Mouse (Mus musculus) liver (tissue): Measurements from ENCODE around the gene Slc8a3.

Experiments
- DNase-seq: peaks from one replicate; pipeline ENCODE4 v3.0.0-alpha.2; 2020; ENCODE audit warnings: mixed read lengths

Slc8a3 gene

DNA sequence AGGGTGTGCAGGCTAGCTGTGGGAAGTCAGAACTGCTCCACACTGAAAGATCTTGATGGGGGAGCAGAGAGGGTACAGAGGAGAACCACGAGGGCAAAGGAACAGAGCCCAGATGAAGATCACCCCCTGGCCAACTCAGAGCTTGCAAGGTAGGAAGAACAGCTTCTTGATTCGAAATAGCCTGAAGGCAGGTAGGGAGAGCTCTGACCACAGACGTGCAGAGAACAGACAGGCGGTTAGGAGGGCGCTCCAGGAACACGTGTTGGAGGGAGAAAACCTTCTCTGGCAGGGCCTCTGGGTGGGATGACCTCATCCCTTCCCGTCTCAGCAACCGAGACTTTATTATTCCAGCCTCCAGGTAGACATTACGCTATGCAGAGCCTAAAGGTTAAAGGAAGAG, 157.7 kb downstream of the Slc8a3 start:
- DNase-seq, result no peak

GRCm38 (mm10) chr12:81173893-81174292, 159.1 kb downstream of the Slc8a3 start:
- DNase-seq, result no peak

GRCm38 (mm10) chr12:81173011-81173410, 160.0 kb downstream of the Slc8a3 start:
- DNase-seq, result no peak

- no peak for DNase-seq
Measured at GRCm38 (mm10) chr12:81170076-81170475, 162.9 kb downstream of the Slc8a3 start.

- DNase-seq, result no peak
Measured at GRCm38 (mm10) chr12:81168494-81168893, 164.5 kb downstream of the Slc8a3 start.

DNA sequence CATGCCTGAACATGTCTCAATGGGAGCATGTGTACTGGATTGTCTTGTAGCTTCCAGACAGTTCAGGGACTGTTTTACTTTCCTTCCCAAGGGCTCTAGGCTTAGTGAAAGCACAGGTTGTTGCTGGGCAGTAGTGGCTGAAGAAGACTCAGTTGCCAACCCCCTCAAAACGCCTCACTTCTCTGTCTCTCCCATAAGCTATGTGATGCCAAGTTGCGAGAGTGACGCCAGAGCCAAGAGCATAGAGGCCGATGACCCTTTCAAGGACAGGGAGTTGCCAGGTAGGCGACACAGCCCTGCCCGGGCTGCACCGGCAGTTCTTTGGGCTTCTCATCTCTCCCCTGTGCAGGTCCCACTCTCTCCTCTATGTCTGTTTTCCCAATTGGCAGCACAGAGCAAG, 164.9 kb downstream of the Slc8a3 start:
- DNase-seq, result no peak

- DNase-seq, result no peak
Measured at GRCm38 (mm10) chr12:81167142-81167541, 165.8 kb downstream of the Slc8a3 start.

GRCm38 (mm10) chr12:81166615-81167014, 166.4 kb downstream of the Slc8a3 start:
- no peak for DNase-seq

GRCm38 (mm10) chr12:81166092-81166491, 166.9 kb downstream of the Slc8a3 start:
- no peak for DNase-seq

DNA sequence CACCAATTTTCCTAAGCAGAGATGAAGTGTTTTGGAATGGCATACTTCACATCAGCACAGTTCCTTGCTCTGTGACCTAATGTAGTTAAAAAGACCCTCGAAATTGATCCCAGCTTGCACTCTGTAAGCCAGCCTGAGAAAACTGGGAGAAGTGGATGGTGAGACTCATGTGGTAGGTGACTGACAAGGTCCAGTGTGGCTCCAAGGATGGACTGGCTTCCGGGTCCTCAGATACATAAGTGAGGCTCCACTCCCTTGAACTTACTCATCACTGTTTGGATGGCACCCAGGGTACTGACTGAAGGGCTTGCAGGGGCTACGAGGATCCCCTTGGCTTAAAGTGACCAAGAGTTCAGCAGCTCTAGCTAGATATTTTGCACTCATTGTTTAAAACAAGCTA, 169.4 kb downstream of the Slc8a3 start:
- no peak for DNase-seq

DNA sequence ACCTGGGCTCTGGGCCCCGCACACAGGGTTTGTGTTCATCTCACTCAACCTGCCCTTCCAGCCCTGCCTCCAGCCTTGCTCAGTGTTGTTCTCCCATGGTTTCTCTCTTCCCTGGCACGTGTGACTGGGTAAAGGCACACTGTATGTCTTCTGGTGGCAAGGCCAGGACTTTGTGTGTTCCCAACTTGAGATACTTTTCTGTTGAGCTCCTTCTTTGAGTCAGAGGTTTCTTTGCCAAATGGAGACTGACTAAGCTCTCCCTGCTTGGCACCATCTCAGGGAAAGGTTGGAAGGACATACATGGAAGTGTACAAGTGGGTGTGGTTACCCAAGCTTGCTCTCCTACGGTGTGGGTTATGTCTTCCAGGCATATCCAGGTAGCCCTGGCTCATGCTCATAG, 169.8 kb downstream of the Slc8a3 start:
- DNase-seq, result no peak

DNA sequence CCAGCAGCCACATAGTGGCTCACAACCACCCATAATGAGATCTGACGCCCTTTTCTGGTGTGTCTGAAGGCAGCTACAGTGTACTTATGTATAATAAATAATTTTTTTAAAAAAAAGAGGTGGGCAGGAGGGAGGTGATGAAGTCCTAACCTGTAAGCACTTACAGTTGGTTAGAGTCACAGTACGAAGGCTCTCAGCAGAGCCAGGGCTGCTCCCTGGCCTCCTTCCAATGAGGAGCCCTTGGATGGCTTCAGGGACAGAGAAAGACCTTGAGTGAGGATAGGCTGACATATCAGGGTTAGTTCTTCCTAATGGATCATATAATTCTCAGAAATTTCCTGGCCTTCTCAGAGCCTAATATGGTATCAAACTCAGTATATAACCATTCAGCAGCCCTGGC, 171.7 kb downstream of the Slc8a3 start:
- no peak for DNase-seq

- DNase-seq, result peak; percentile 39
Measured at GRCm38 (mm10) chr12:81160831-81161230, 172.1 kb downstream of the Slc8a3 start.

GRCm38 (mm10) chr12:81160425-81160824, 172.6 kb downstream of the Slc8a3 start:
- no peak for DNase-seq

DNA sequence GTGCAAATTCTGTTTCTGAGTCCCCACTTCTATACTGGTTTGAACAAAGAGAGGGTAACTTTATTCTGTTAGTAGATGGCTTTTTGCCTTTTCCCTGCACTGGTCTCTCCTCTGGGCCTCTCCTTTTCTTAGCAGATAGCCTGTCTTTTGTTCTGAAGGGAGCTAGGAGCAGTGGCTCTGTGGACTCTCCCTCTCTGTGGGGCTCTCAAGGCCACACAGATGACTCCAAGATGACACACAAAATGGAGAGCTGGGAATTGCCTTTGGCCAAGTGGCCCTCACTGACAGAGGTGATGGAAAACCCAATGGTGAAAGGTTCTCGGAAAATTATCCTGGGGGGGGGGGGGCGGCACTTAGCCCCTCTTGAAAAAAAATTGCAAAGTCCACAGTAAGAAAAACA, 173.0 kb downstream of the Slc8a3 start:
- no peak for DNase-seq

DNA sequence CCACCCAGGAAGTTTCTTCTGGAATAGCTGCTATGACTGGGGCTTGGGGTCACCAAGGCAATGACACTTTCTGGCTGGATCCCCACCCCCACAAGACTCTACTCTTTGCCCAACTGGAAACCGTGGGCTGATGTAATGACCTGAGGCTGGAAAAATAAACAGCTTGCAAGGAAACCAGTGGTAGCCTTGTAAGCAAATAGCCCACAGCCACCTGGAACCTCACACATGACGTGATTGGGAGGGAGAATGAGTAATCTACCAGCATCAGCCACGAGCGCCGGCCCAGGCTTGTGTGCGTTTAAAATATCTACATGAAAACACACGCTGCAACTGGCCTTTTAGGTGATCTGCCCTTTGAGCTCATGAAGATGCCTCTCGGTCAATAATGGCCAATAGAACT, 176.1 kb downstream of the Slc8a3 start:
- DNase-seq, result no peak

GRCm38 (mm10) chr12:81155675-81156074, 177.3 kb downstream of the Slc8a3 start:
- DNase-seq, result no peak

- no peak for DNase-seq
Measured at GRCm38 (mm10) chr12:81152082-81152481, 180.9 kb downstream of the Slc8a3 start.

GRCm38 (mm10) chr12:81150917-81151316, 182.1 kb downstream of the Slc8a3 start:
- no peak for DNase-seq

- DNase-seq, result no peak
Measured at GRCm38 (mm10) chr12:81147956-81148355, 185.0 kb downstream of the Slc8a3 start.
